Mouse (Mus musculus): ENCODE measurements around the gene Eif2ak4.

- no peak for TF ChIP-seq EP300 (IDR thresholded peaks at IDR 0.05)
- no peak for TF ChIP-seq CTCF (IDR thresholded peaks at IDR 0.05)
Measured at GRCm38 (mm10) chr2:118391201-118391600, 2.8 kb downstream of the Eif2ak4 start.
